Mouse (Mus musculus): Measurements from ENCODE around the gene AF366264. TPM values are rescaled to one million over a fixed set of nuclear protein-coding genes. Genes with fewer than 3 reads are reported as not detected.

AF366264 gene
- polyA plus RNA-seq, 1 experiment from 2014 or later, result not detected

- ATAC-seq (ENCODE audit: low read depth), result peak; percentile 96
- WGBS, result under 1% methylated on average over 47 of the region's 47 CpGs
Measured at GRCm38 (mm10) chr8:13785250-13785763, 52.9 kb downstream of the AF366264 start, which contains the start of gene Upf3a. Gene Upf3a, plus strand, starts transcription at chr8:13785615.

More at GRCm38 (mm10) chr8:13785250-13785763, 52.9 kb downstream of the AF366264 start, which contains the start of gene Upf3a:
- H3K4me2 ChIP-seq (ENCODE audit: low read depth, low read length), result peak within 1 kb of the TSS; percentile 93
- H3K4me3 ChIP-seq (ENCODE audit: low read length), result peak within 1 kb of the TSS; percentile 85
- peaks cover 11% of the 10 kb centered on the region for H3K4me1 ChIP-seq (replicated peaks; ENCODE audit: control insufficient read depth, insufficient read depth, low read length)
- peaks cover 23% of the 10 kb centered on the region for H3K36me3 ChIP-seq (ENCODE audit: control insufficient read depth, insufficient read depth, low read length)
- H3K27ac ChIP-seq (ENCODE audit: low read length), result peak within 1 kb of the TSS; percentile 98
- H3K27me3 ChIP-seq (ENCODE audit: control insufficient read depth, insufficient read depth, low read depth, low read length), result no peaks in the 10 kb centered on the region
- H3K9ac ChIP-seq (ENCODE audit: low read length), result peak within 1 kb of the TSS; percentile 99
- H3K9me3 ChIP-seq (ENCODE audit: control insufficient read depth, low read length), result no peaks in the 10 kb centered on the region

Other genes starting within 250 kb of the AF366264 start
- gene Rasa3, start 160.8 kb downstream of the AF366264 start, polyA plus RNA-seq (2015; fragmentation: Nextera tagmentation; extraction: Ambion mirVana), result 48.7 and 50.7 TPM in 2 replicates
- 0.29 and 1.0 TPM in 2 replicates for gene Cfap97d2, start 132.5 kb downstream of the AF366264 start, polyA plus RNA-seq (2015; fragmentation: Nextera tagmentation; extraction: Ambion mirVana)
- 175 and 191 TPM in 2 replicates for gene Cdc16, start 80.7 kb downstream of the AF366264 start, polyA plus RNA-seq (2015; fragmentation: Nextera tagmentation; extraction: Ambion mirVana)
- 43.0 and 43.7 TPM in 2 replicates for gene Upf3a, start 52.8 kb downstream of the AF366264 start, polyA plus RNA-seq (2015; fragmentation: Nextera tagmentation; extraction: Ambion mirVana)
- 27.6 and 31.0 TPM in 2 replicates for gene Champ1, start 31.3 kb upstream of the AF366264 start, polyA plus RNA-seq (2015; fragmentation: Nextera tagmentation; extraction: Ambion mirVana)
- gene Coprs, start 51.9 kb upstream of the AF366264 start, polyA plus RNA-seq (2015; fragmentation: Nextera tagmentation; extraction: Ambion mirVana), result 37.4 and 38.6 TPM in 2 replicates